Mouse (Mus musculus) 416B (cell line): ENCODE measurements at regions not wholly inside any gene's neighbourhood (a gene's known extent, or its start where the extent isn't known, plus 50 kb on each side); places are given as distances from the start of the nearest gene placed in this dataset.

Experiments
- DNase-seq: peaks from one replicate; pipeline ENCODE4 v3.0.0; 2011; ENCODE audit warnings: low read depth

DNA sequence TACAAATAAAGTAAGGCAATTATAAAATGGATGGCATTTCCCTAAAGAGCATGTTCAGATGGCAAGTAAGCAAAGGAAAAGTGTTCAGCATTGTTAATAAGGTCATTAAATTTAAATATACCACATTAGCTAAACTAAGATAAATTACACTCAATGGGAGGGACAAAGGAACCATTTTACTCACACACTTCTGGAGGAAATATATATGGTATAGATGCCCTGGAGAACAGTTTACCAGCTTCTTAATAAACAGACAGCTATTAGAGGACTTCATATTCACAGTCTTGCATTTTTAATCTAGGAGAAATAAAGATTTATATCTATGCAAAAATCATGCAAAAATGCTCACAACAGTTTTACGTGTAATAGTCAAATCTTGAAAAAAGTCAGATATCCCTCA lies 183.8 kb downstream of the Dthd1 start:
- DNase-seq: no peak

DNA sequence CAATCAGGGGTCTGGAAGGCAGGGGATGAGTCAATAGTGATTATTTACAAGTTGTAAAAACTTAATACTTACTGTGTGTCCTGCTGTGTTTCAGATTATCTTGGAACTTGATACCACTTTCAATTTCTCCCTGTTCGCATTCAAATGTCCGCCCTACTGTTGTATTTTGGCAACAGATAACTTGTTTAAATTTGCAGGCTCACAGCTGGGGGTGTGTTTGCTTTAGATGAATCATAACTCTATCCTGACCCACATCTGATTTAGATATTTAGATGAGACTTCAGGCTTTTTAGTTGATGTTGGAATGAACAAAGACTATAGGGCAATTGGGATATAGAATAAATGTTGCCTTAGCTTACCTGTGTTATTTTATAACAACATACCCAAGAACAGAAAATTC lies 220.8 kb downstream of the Dthd1 start:
- no peak for DNase-seq

DNA sequence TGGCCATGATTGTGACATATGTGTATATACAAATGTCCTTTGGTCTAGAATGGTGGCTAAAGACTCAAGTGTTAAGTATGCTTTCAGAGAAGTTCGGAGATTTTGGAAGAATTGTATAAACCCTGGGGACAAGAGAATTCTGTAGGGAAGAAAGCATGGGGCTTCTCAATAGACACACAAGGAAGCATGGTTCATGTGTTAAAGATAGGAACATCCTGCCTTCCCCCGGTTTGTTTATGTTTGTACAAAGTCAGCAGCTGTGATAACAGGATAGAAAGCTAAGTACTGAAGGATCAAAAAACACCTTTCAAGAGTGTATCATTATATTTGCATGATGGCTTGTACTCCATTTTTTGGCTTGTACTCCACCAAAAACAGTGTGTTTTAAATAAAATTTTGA lies 232.1 kb downstream of the Dthd1 start:
- no peak for DNase-seq

- no peak for DNase-seq
These were observed 249.7 kb downstream of the Dthd1 start for GRCm38 (mm10) chr5:63063301-63063700.

DNA sequence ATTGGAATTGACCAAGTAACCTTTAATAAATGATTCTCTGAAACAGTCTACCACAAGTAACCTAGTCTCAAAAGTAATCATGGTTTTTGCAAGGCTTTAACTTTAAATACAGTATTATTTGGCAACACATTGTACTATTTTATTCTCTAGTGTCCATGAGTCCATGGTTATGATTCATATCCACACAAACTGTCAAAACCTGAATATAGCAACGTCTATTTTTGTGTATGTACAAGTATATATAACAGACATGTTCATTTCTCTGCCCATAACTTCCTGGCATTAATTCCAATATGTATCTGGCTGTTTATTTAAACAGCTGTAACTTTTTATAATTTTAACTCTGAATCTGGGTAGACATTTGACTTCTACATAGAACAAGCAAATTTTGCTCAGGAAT lies 253.2 kb downstream of the Dthd1 start:
- DNase-seq: no peak

- no peak for DNase-seq
These were observed 284.5 kb downstream of the Dthd1 start for GRCm38 (mm10) chr5:63098129-63098528.

DNA sequence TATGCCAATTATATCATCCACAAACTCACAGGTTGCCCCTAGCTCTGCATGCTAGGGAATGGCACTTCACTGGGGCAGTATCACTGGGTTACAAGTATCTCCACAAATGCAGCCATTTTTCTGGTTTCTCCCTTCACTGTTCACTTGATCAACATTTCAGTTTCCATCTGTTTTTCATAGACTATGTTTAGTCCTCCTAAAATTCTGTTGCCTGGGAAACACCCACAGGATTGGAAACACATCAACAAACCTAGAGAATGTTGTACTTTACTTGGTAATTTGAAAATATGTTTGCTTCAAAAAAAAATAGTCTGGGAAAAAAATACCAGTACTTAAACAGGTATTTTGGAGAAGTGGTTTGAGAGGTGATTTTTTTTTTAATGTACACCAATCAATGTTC lies 318.9 kb downstream of the Dthd1 start:
- no peak for DNase-seq

GRCm38 (mm10) chr5:63137957-63138356 lies 324.3 kb downstream of the Dthd1 start:
- no peak for DNase-seq

DNA sequence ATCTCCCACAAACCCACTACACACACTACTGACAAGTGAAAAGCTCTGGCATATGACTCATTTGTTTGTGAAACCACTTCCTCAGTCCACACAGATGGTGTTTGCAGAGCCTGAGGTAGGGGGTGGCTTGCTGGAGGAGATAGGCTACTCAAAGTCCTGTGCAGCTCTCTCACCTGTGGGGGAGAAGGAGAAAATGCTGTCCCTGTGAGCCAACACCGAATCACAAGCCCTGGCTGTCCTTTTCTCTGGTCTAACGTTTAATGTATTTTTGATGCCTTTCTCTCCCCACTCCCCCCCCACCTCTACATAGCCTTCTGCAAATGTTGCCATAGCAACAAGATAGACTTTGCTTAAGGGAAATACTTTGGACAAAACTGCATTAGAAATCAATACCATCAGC lies 356.1 kb downstream of the Dthd1 start:
- DNase-seq: peak; percentile 88

DNA sequence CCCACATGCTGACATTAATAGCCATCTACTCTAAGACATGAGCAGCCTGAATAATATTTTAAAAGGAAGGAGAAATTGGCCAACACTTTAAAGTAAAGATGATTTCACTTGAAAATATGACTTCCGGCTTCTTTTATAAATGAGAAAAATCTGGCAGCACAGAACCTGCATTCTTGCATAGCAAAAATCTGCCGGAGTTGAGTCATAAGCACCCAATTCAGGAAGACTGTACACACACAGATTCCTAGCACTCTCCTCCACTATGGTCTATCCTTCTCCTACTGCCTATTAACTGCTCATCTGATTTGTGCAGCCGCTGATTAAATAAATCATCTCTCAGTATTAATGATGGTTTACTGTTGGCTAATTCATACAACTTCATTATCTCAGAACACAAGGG lies 356.9 kb downstream of the Dthd1 start:
- no peak for DNase-seq

GRCm38 (mm10) chr5:63213381-63213780 lies 399.8 kb downstream of the Dthd1 start:
- no peak for DNase-seq

DNA sequence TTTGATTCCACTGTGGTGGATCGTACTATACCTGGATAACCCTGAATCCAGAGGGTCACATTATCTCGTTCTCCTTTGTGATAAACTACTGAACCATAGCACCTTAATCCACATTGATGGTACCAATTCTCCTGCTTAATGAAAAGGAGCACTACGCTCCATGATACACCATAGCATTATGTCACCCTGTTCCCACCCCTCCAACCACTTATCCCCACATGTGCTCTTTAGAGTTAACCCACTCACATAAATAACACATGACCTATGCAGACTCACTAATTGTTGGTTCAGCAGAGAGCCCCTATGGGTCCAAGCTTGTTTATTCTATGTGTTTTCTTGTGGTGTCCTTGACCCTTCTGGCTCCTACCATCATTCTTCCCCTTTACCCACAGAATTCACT lies 405.8 kb downstream of the Dthd1 start:
- DNase-seq: no peak

- no peak for DNase-seq
These were observed 386.3 kb upstream of the Nwd2 start for GRCm38 (mm10) chr5:63262568-63262967.
